Mouse (Mus musculus): ENCODE data around the gene Endou. TPM values are rescaled to one million over a fixed set of nuclear protein-coding genes. Genes with fewer than 3 reads are reported as not detected.

The Endou gene
- 0.16 TPM for polyA plus RNA-seq (2014; fragmentation: Illumina TruSeq; extraction: RNeasy Lipid Tissue Mini Kit (QIAGEN cat#74804); ENCODE audit: low read depth, low replicate concordance)

DNA sequence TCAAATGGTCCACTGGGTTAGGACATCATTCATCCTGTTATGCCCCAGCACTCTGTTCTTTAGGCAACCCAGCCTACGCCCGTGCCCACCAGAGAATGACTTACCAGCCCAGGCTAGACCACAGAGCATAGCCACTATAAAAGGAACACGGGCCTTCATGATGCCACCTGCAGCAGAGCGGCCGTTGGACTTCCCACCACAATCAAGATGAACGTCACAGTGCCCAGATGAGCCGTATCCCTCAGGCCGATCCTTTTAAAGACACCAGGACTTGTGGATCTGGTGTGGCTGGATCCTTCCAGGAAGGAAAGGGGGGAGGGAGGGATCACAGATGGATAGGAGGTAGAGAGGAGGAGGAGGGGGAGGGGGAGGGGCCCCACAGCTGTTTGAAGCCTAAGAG is at the start of gene Endou:
TSS of gene Endou (minus strand) at position 229 of the 400 bp plus-strand sequence.

DNA sequence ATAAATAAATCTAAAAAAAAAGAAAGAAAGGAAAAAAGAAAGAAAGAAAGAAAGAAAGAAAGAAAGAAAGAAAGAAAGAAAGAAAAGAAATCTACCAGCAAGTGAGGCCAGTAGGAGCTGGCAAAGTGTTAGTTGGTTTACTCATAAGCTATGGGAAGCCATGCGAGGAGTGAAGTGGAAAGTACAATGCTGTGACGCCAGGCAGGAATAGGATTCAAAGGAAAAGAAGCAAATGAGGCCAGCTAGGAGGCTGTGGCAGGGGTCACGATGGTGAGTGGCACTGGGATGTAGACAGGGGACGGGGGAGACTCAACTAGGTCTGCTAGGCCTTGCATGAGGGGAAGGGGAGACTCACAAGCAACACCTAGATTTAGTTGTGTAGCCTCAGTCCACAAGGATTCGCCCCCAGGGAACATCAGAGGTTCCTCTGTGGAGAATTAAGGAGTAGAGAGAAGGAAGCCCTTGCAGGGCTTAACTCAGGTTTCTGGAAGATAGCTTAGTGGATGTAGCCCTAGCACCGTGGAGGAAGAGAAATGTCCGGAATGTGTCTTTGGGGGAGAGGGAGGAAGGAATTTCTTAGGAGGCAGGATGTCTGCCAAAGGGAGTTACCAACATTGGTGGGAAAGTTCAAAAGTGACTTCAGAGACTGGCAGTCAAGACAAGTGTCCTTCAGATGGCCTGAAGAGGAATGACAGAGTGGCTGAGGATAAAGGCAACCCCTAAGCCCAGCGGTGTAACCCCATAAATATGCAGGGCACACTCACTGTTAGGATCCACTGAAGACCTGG is 47.4 kb upstream of the Endou start, which contains the start of gene Slc48a1:
TSS of gene Slc48a1 (plus strand) at position 210 of the 788 bp plus-strand sequence.

DNA sequence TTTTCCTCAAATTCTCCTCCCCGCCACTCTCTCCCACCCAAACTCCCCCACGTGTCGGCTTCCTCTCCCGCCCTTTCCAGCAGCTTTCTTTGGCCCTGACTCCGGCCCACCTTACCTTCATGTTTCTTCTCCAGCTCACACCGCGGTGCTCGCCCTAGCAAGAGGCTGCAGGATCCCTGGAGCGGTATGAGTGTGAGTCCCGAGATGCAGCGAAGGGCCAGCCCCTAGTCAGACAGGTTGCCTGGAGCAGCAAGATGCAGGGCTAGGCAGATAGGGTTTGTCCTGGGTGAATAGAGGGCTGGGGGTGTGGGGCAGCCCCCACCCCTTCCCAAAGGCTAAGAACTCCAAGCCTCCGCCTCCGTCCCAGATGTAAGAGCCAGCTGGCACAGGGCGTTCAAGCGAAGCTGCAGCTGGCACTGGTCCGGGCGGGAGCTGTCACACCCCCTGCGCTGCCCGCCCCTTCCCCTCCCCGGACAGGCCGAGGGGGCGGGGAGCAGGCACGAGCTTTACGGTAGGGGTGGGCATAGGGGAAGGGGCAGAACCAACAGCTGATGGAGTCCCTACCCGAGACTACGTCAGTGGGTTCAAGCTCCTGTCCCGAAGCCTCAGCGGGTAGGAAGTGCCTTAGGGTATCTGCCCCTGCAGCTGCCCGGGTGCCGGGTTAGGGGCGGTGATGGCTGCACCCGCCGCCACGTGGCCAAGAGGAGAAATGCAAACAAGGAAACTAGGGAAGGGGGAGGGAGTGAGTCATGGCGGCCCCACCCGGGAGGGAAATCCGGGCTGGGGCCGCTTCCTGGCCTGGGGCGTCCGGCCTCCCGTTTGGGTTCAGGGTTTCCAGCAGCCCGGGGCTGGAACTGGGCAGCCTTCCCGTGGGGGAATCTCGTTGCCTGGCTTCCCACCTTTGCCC is 36.4 kb upstream of the Endou start, which contains the start of gene Rapgef3:
TSS of gene Rapgef3 (minus strand) at position 693 of the 907 bp plus-strand sequence.

DNA sequence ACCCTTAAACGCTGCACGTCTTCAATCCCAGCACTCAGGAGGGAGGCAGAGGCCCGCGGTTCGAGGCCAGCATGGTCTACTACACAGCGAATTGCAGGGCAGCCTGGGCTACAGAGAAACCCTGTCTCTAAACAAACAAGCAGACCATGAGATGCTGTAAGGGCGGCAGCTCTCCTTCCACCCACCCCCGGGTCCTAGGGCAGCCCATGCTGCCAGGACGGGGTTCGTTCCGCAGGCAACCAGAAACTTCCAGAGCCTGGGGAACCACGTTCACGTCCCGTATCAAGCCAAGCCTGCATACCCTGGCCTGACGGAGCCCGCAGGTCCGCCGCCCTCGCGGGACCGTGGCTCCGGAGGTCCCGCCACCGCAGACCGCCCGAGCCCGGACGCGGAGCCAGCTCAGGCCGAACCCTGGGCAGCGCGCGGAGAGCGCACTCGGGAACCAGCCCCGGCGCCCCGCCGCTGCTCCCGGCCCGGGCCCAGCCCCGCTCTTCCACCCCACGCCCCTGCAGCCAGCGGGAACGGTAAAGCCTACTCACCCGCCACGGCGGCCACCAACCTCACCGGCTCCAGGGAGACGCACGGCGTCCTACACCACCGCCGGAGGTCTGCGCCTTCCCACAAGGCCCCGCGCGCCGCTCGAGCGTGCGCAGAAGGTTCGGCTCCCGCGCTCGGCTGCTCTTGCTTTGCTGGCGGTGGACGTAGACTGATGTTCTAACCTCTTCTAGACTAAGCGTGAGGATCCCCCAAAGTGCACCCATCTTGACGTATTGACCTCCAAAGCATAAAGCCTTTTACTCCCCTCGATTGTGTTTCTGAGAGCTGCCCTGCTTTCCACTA is 25.7 kb downstream of the Endou start, which contains the start of gene Rpap3:
TSS of gene Rpap3 (minus strand) at position 615 of the 840 bp plus-strand sequence.

Other genes with a start within 250 kb of the Endou start
- 7.4 TPM for gene Rpap3, start 25.5 kb downstream of the Endou start, polyA plus RNA-seq (2014; fragmentation: Illumina TruSeq; extraction: RNeasy Lipid Tissue Mini Kit (QIAGEN cat#74804); ENCODE audit: low read depth, low replicate concordance)
- not detected for gene Rapgef3, start 36.6 kb upstream of the Endou start, polyA plus RNA-seq (2014; fragmentation: Illumina TruSeq; extraction: RNeasy Lipid Tissue Mini Kit (QIAGEN cat#74804); ENCODE audit: low read depth, low replicate concordance)
- gene Slc48a1, start 47.2 kb upstream of the Endou start, polyA plus RNA-seq (2014; fragmentation: Illumina TruSeq; extraction: RNeasy Lipid Tissue Mini Kit (QIAGEN cat#74804); ENCODE audit: low read depth, low replicate concordance) = 20.7 TPM
- gene Hdac7, start 113.2 kb upstream of the Endou start, polyA plus RNA-seq (2014; fragmentation: Illumina TruSeq; extraction: RNeasy Lipid Tissue Mini Kit (QIAGEN cat#74804); ENCODE audit: low read depth, low replicate concordance) = 1.3 TPM
- not detected for gene Vdr, start 179.3 kb upstream of the Endou start, polyA plus RNA-seq (2014; fragmentation: Illumina TruSeq; extraction: RNeasy Lipid Tissue Mini Kit (QIAGEN cat#74804); ENCODE audit: low read depth, low replicate concordance)
- gene Tmem106c, start 232.9 kb upstream of the Endou start, polyA plus RNA-seq (2014; fragmentation: Illumina TruSeq; extraction: RNeasy Lipid Tissue Mini Kit (QIAGEN cat#74804); ENCODE audit: low read depth, low replicate concordance) = 9.5 TPM

All from liver, adult 10 weeks (tissue).